Mouse (Mus musculus): ENCODE results near the gene Pms2.

GRCm38 (mm10) chr5:143933414-143933813 is 23.6 kb downstream of the Pms2 start:
- TF ChIP-seq CTCF (IDR thresholded peaks at IDR 0.05; ENCODE audit: low read depth) = no peak
- TF ChIP-seq EP300 (IDR thresholded peaks at IDR 0.05; ENCODE audit: low read depth) = no peak

Data from liver, embryonic 14.5 days (tissue).